Mouse (Mus musculus) liver, embryonic 14.5 days (tissue): Measurements from ENCODE around the gene B3galt1. TPM values are rescaled to one million over a fixed set of nuclear protein-coding genes. Genes with fewer than 3 reads are reported as not detected.

Source experiments
- ATAC-seq: fragments of 200-750 bp; cut with Nextera tagmentation; 2 replicates; pipeline ENCODE4 v1.8.0; 2017; ENCODE audit warnings: moderate number of reproducible peaks, mild to moderate bottlenecking, moderate library complexity; ENCODE audit not compliant: insufficient read depth
- DNase-seq, 3 experiments: peaks; one replicate each; pipeline ENCODE4 v3.0.0-alpha.2; 2012 to 2013; ENCODE audit warnings: low read depth in 3 of 3, low spot score in 3 of 3
- H3K27ac ChIP-seq: fragments of 300-500 bp; sonication (generic); 2 replicates; pipeline ENCODE4 v1.5.1; 2014; ENCODE audit warnings: moderate library complexity, mild to moderate bottlenecking, control low read depth, inconsistent platforms
- H3K27me3 ChIP-seq: fragments of 300-500 bp; sonication (generic); 2 replicates; pipeline ENCODE4 v1.6.1; 2014; ENCODE audit warnings: mild to moderate bottlenecking, low read length, moderate library complexity; ENCODE audit not compliant: control insufficient read depth, insufficient read depth
- H3K36me3 ChIP-seq: fragments of 300-500 bp; sonication (generic); replicated peaks from 2 replicates; pipeline ENCODE4 v1.6.1; 2014; ENCODE audit warnings: low read depth; ENCODE audit not compliant: control insufficient read depth, insufficient read depth
- H3K4me1 ChIP-seq, 2 experiments: fragments of 200-500 bp in 1 of 2; fragments of 300-500 bp in 1 of 2; sonication (generic) in 1 of 2; replicated peaks; 2 replicates each; pipeline ENCODE4 v1.6.1; 2012 to 2014; ENCODE audit warnings: antibody characterized with exemption in 1 of 2, inconsistent platforms in 1 of 2, low read length in 1 of 2; ENCODE audit not compliant: control insufficient read depth in 2 of 2, insufficient read depth in 2 of 2
- H3K4me2 ChIP-seq: fragments of 300-500 bp; sonication (generic); 2 replicates; pipeline ENCODE4 v1.6.1; 2014; ENCODE audit warnings: low read depth, mild to moderate bottlenecking, control low read depth, moderate library complexity
- H3K4me3 ChIP-seq, 2 experiments: fragments of 200-500 bp in 1 of 2; fragments of 300-500 bp in 1 of 2; sonication (generic) in 1 of 2; 2 replicates each; pipeline ENCODE4 v1.5.1; 2012 to 2014; ENCODE audit warnings: low read depth in 2 of 2, low read length in 2 of 2, mild to moderate bottlenecking in 2 of 2, control low read depth in 1 of 2, inconsistent platforms in 1 of 2, moderate library complexity in 1 of 2; ENCODE audit not compliant: insufficient read depth in 1 of 2
- H3K9ac ChIP-seq: fragments of 300-500 bp; sonication (generic); replicated peaks from 2 replicates; pipeline ENCODE4 v1.6.1; 2014; ENCODE audit warnings: mild to moderate bottlenecking, control low read depth, moderate library complexity
- H3K9me3 ChIP-seq: fragments of 300-500 bp; sonication (generic); 2 replicates; pipeline ENCODE4 v1.6.1; 2016; ENCODE audit warnings: low read length, mixed read lengths; ENCODE audit not compliant: control insufficient read depth
- CTCF ChIP-seq: IDR thresholded peaks from 2 replicates; pipeline ENCODE4 v1.5.1; 2016; ENCODE audit warnings: antibody characterized with exemption, low read depth, control low read depth
- EP300 ChIP-seq: IDR thresholded peaks from 2 replicates; pipeline ENCODE4 v1.6.1; 2016; ENCODE audit warnings: antibody characterized with exemption, low read depth
- WGBS: fragments of 180-500 bp; shearing (Covaris S2); extraction: QIAGEN DNeasy Blood & Tissue Kit; methylation state at CpG from one replicate; pipeline ENCODE4 v1.1.7; 2014; ENCODE audit not compliant: insufficient replicate concordance; 5-methylcytosine and 5-hydroxymethylcytosine counted together
- polyA plus RNA-seq, 2 experiments: library from polyadenylated mRNA; depleted of rRNA in 1 of 2; stranded (reverse) in 1 of 2; unstranded in 1 of 2; fragments of >200 nt; fragmentation: Nextera tagmentation in 1 of 2; extraction: Ambion mirVana in 1 of 2; gene quantifications; 2 replicates each; pipeline versions ENCODE4 v1.2.1 to v1.2.3; 2012 to 2014

Gene B3galt1
- polyA plus RNA-seq, 2 experiments = 0.03 to 0.23 TPM

DNA sequence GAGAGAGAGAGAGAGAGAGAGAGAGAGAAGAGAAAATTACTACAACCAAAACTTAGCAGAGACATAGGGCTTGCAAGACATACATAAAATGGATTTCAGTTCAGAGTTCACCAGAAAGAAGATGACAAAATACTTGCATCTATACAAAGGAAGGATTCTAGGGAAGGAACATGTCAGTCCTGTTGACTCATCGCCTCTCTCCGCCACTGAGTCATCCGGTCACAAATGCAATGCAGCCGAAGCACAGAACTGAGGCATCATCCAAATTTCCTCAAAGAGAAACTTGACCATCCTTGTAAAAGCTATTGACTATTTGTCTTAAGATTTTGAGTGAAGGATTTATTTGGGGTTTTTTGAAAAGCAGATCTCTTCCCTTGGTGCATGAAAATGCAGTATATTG, 410.8 kb downstream of the B3galt1 start:
- TF ChIP-seq CTCF (no peak), EP300 (no peak)
- 69% methylated on average over 4 of the region's 4 CpGs for WGBS

DNA sequence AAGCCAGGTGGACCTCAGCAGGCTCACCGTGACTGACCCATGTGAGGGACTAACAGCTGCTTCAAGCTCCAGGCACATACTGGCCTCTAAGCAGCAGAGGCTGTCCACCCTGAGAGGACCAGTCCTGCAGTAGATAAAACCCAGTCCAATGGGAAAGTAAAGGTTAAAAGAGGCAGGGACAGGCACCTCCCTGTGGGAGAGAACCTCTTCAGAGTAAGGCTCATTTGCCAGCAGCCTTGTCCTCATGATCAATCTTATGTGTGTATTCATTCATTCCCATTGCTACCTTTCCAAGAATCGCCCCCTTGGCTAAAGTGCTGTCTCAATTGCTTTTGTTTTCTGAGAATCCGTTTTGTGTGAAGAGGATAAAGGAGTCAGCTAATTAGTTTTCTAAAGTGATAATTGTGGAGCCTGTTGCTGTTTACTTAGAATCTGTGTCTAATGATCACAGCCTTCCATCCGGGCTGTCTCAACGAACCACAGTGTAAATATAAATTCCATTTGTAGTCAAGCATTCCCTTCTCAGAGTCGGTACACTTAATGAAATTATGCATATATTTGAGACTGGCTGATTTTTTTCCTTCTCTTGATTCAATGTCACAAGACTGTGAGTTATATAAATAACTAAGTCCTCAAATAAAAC, 412.1 kb downstream of the B3galt1 start:
- ATAC-seq (no peak), DNase-seq (no peak)
- no peaks in the 10 kb centered on the region for H3K4me1 ChIP-seq
- WGBS = 54% methylated on average over 6 of the region's 6 CpGs
- H3K9me3 ChIP-seq = no peaks in the 10 kb centered on the region
- H3K27ac ChIP-seq = no peak overlapping the region
- H3K4me2 ChIP-seq = no peak overlapping the region
- H3K9ac ChIP-seq = no peak overlapping the region
- no peak overlapping the region for H3K4me3 ChIP-seq
- no peaks in the 10 kb centered on the region for H3K27me3 ChIP-seq
- no peaks in the 10 kb centered on the region for H3K36me3 ChIP-seq
- TF ChIP-seq CTCF (no peak), EP300 (no peak)

More for the DNA sequence above, 410.8 kb downstream of the B3galt1 start:
- Histone ChIP-seq H3K27me3 (no peaks in the 10 kb centered on the region), H3K36me3 (no peaks in the 10 kb centered on the region), H3K9me3 (no peaks in the 10 kb centered on the region), H3K27ac (no peak overlapping the region), H3K4me1 (no peaks in the 10 kb centered on the region), H3K4me3 (no peak overlapping the region), H3K9ac (no peak overlapping the region), H3K4me2 (no peak overlapping the region)
- ATAC-seq (no peak), DNase-seq (no peak)

DNA sequence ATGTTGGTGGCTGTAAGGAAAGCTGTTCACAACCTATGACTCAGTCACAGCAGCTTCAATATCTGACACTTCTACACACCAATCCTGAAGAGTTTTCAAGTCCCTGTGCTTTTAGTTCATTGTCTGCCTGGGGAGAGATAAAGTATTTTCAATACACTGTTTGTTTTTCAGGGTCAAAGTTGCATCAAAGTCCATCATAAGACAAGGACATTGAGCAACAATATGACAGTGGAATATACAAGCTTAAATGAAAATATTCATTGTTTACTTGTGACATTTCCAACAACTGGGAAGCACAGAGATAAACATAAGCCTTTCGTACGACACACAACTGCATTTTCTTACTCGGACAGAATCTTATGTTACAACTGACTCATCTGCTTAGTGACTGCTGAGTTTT, 417.9 kb downstream of the B3galt1 start:
- H3K36me3 ChIP-seq = no peaks in the 10 kb centered on the region
- H3K4me3 ChIP-seq = no peak overlapping the region
- 69% methylated on average over 3 of the region's 3 CpGs for WGBS
- no peaks in the 10 kb centered on the region for H3K27me3 ChIP-seq
- H3K27ac ChIP-seq = no peak overlapping the region
- no peak for ATAC-seq
- H3K9ac ChIP-seq = no peak overlapping the region
- H3K4me1 ChIP-seq = no peaks in the 10 kb centered on the region
- no peak for DNase-seq
- no peak overlapping the region for H3K4me2 ChIP-seq
- TF ChIP-seq EP300 = no peak
- no peak for TF ChIP-seq CTCF
- H3K9me3 ChIP-seq = no peaks in the 10 kb centered on the region

DNA sequence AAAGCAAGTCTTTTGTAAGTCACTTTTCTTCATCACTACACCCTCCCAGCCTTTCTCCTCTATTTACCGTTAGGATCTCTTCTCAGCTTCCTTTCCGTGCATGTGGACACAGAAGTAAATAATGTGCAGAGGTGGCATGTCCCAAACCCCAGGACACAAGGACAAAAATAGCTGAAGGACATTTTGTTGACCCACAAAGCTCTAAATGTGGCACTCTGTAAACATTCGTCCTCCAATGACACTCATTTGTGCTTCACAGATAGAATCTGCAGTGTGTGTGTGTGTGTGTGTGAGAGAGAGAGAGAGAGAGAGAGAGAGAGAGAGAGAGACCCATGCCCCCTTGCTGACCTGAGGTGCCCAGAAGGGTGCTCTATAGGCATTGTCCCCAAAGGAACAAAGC, 419.5 kb downstream of the B3galt1 start:
- DNase-seq = no peak
- H3K4me2 ChIP-seq = no peak overlapping the region
- H3K9ac ChIP-seq = no peak overlapping the region
- H3K4me3 ChIP-seq = no peak overlapping the region
- ATAC-seq = no peak
- TF ChIP-seq CTCF (no peak), EP300 (no peak)
- no peaks in the 10 kb centered on the region for H3K4me1 ChIP-seq
- WGBS = 64% methylated on average over 3 of the region's 3 CpGs
- H3K36me3 ChIP-seq = no peaks in the 10 kb centered on the region
- no peaks in the 10 kb centered on the region for H3K27me3 ChIP-seq
- no peak overlapping the region for H3K27ac ChIP-seq
- H3K9me3 ChIP-seq = no peaks in the 10 kb centered on the region

DNA sequence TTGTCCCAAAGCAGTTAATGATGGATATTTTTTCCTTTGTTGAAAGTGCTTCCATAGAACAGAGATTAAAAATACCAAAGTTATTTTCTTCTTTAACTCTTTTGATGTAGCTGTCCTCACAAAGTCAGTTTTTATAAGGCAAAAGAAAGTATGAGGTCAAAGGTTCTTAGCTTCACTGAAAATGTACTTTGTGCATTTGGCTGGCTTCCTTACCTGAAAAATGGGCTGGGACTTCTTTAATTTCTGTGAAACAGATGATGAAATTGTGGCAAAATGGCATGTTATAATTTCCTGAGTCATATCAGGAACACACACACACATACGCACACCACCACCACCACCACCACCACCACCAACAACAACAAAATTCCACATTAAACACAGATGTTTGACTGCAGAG, 427.8 kb downstream of the B3galt1 start:
- no peak for TF ChIP-seq EP300
- TF ChIP-seq CTCF = no peak
- Histone ChIP-seq H3K36me3 (no peaks in the 10 kb centered on the region), H3K4me1 (no peaks in the 10 kb centered on the region), H3K4me2 (no peak overlapping the region), H3K9ac (no peak overlapping the region), H3K27ac (no peak overlapping the region), H3K9me3 (no peaks in the 10 kb centered on the region), H3K4me3 (no peak overlapping the region), H3K27me3 (no peaks in the 10 kb centered on the region)
- DNase-seq (no peak), ATAC-seq (no peak)
- WGBS = 63% methylated on average over 1 of the region's 1 CpGs
